Mouse (Mus musculus) MEL (cell line): Measurements from ENCODE around the gene Hdac4. TPM values are rescaled to one million over a fixed set of nuclear protein-coding genes. Genes with fewer than 3 reads are reported as not detected.
A peak's percentile ranks its signal among the peaks of the same experiment; 100 is the strongest.

ENCODE experiments used
- DNase-seq: peaks from one replicate; pipeline ENCODE4 v3.0.0; 2011; ENCODE audit warnings: low read depth, low spot score
- H3K27ac ChIP-seq: 2 replicates; pipeline ENCODE4 v1.5.1; 2012; ENCODE audit warnings: low read depth, mild to moderate bottlenecking, control low read depth, low read length, moderate library complexity; ENCODE audit not compliant: control insufficient read depth
- H3K27me3 ChIP-seq, 2 experiments: fragments of 150-350 bp in 1 of 2; sonication (generic) in 1 of 2; 2 replicates each; pipeline ENCODE4 v1.6.1; 2012; ENCODE audit warnings: low read length in 2 of 2, mild to moderate bottlenecking in 2 of 2, improper control_type of control experiment in 1 of 2, moderate library complexity in 1 of 2; ENCODE audit not compliant: insufficient read depth in 2 of 2, control insufficient read depth in 1 of 2
- H3K36me3 ChIP-seq, 2 experiments: 2 replicates each; pipeline ENCODE4 v1.6.1; 2012 to 2014; ENCODE audit warnings: low read length in 2 of 2, improper control_type of control experiment in 1 of 2, inconsistent platforms in 1 of 2, mild to moderate bottlenecking in 1 of 2; ENCODE audit not compliant: insufficient read depth in 2 of 2, control insufficient read depth in 1 of 2
- H3K4me1 ChIP-seq, 2 experiments: fragments of 150-350 bp in 1 of 2; sonication (generic) in 1 of 2; 2 replicates each; pipeline ENCODE4 v1.6.1; 2012; ENCODE audit warnings: low read length in 2 of 2, improper control_type of control experiment in 1 of 2, mild to moderate bottlenecking in 1 of 2; ENCODE audit not compliant: insufficient read depth in 2 of 2, control insufficient read depth in 1 of 2
- H3K4me3 ChIP-seq, 2 experiments: fragments of 150-350 bp in 1 of 2; sonication (generic) in 1 of 2; 2 replicates each; pipeline ENCODE4 v1.5.1; 2012; ENCODE audit warnings: low read depth in 2 of 2, low read length in 2 of 2, mild to moderate bottlenecking in 2 of 2, moderate library complexity in 2 of 2, control low read depth in 1 of 2, improper control_type of control experiment in 1 of 2; ENCODE audit not compliant: control insufficient read depth in 1 of 2, insufficient read depth in 1 of 2
- H3K79me2 ChIP-seq: 2 replicates; pipeline ENCODE4 v1.6.1; 2012; ENCODE audit warnings: mild to moderate bottlenecking, low read length, moderate library complexity; ENCODE audit not compliant: control insufficient read depth, poor library complexity, insufficient read depth
- H3K9ac ChIP-seq: 2 replicates; pipeline ENCODE4 v1.6.1; 2012; ENCODE audit warnings: low read depth, mild to moderate bottlenecking, control low read depth, low read length, moderate library complexity; ENCODE audit not compliant: control insufficient read depth, poor library complexity, severe bottlenecking
- H3K9me3 ChIP-seq: fragments of 150-350 bp; sonication (generic); replicated peaks from 2 replicates; pipeline ENCODE4 v1.6.1; 2012; ENCODE audit warnings: mild to moderate bottlenecking, low read length, improper control_type of control experiment, moderate library complexity; ENCODE audit not compliant: insufficient read depth
- BHLHE40 ChIP-seq: IDR thresholded peaks from 2 replicates; pipeline ENCODE4 v1.6.1; 2012; ENCODE audit warnings: low read depth, mild to moderate bottlenecking, inconsistent platforms, low read length, improper control_type of control experiment, borderline replicate concordance
- CHD2 ChIP-seq: IDR thresholded peaks from 2 replicates; pipeline ENCODE4 v1.6.1; 2011; ENCODE audit warnings: low read length, improper control_type of control experiment
- ELF1 ChIP-seq: IDR thresholded peaks from 2 replicates; pipeline ENCODE4 v1.6.1; 2014; ENCODE audit warnings: low read depth, mild to moderate bottlenecking, inconsistent platforms, low read length, improper control_type of control experiment, moderate library complexity
- EP300 ChIP-seq, 2 experiments: IDR thresholded peaks; 2 replicates each; pipeline ENCODE4 v1.6.1; 2011; ENCODE audit warnings: improper control_type of control experiment in 2 of 2, low read length in 2 of 2, low read depth in 1 of 2, mild to moderate bottlenecking in 1 of 2
- GABPA ChIP-seq: IDR thresholded peaks from 2 replicates; pipeline ENCODE4 v1.6.1; 2012; ENCODE audit warnings: low read depth, mild to moderate bottlenecking, inconsistent platforms, low read length, improper control_type of control experiment, moderate library complexity
- GATA1 ChIP-seq: IDR thresholded peaks from 2 replicates; pipeline ENCODE4 v1.6.1; 2011; ENCODE audit warnings: low read depth, low read length, improper control_type of control experiment
- KAT2A ChIP-seq: conservative IDR thresholded peaks from 2 replicates; pipeline ENCODE4 v1.6.1; 2012; ENCODE audit warnings: low read depth, low read length, improper control_type of control experiment, inconsistent platforms
- MAFK ChIP-seq: IDR thresholded peaks from 2 replicates; pipeline ENCODE4 v1.6.1; 2011; ENCODE audit warnings: low read depth, mild to moderate bottlenecking, low read length, improper control_type of control experiment, borderline replicate concordance
- MYB ChIP-seq: IDR thresholded peaks from 2 replicates; pipeline ENCODE4 v1.6.1; 2011; ENCODE audit warnings: mild to moderate bottlenecking, low read depth, low read length, improper control_type of control experiment
- MYC ChIP-seq: IDR thresholded peaks from 2 replicates; pipeline ENCODE4 v1.6.1; 2011; ENCODE audit warnings: low read depth, mild to moderate bottlenecking, low read length, improper control_type of control experiment, moderate library complexity
- NELFE ChIP-seq: IDR thresholded peaks from 2 replicates; pipeline ENCODE4 v1.6.1; 2011; ENCODE audit warnings: low read depth, low read length, improper control_type of control experiment
- POLR2AphosphoS2 ChIP-seq: IDR thresholded peaks from 2 replicates; pipeline ENCODE4 v1.6.1; 2011; ENCODE audit warnings: low read length, improper control_type of control experiment
- POLR2AphosphoS5 ChIP-seq: IDR thresholded peaks from 2 replicates; pipeline ENCODE4 v1.6.1; 2012; ENCODE audit warnings: low read depth, borderline replicate concordance, mild to moderate bottlenecking, inconsistent platforms, low read length, moderate library complexity, mixed read lengths
- RCOR1 ChIP-seq: IDR thresholded peaks from 2 replicates; pipeline ENCODE4 v1.6.1; 2012; ENCODE audit warnings: low read depth, mild to moderate bottlenecking, inconsistent platforms, low read length, improper control_type of control experiment
- SIN3A ChIP-seq: IDR thresholded peaks from 2 replicates; pipeline ENCODE4 v1.6.1; 2012; ENCODE audit warnings: low read length, improper control_type of control experiment, inconsistent platforms
- TAL1 ChIP-seq: IDR thresholded peaks from 2 replicates; pipeline ENCODE4 v1.6.1; 2012; ENCODE audit warnings: mild to moderate bottlenecking, inconsistent platforms, low read length, moderate library complexity, mixed read lengths
- TBP ChIP-seq: IDR thresholded peaks from 2 replicates; pipeline ENCODE4 v1.8.0; 2011; ENCODE audit warnings: low read depth, low read length, improper control_type of control experiment
- TCF12 ChIP-seq: IDR thresholded peaks from 2 replicates; pipeline ENCODE4 v1.6.1; 2014; ENCODE audit warnings: low read depth, mild to moderate bottlenecking, inconsistent platforms, low read length, improper control_type of control experiment, moderate library complexity
- USF2 ChIP-seq, 2 experiments: IDR thresholded peaks; 2 replicates each; pipeline ENCODE4 v1.6.1; 2011 to 2012; ENCODE audit warnings: improper control_type of control experiment in 2 of 2, low read length in 2 of 2, borderline replicate concordance in 1 of 2, inconsistent platforms in 1 of 2, low read depth in 1 of 2, mild to moderate bottlenecking in 1 of 2; ENCODE audit not compliant: insufficient read depth in 1 of 2
- ZC3H11A ChIP-seq: IDR thresholded peaks from 2 replicates; pipeline ENCODE4 v1.6.1; 2012; ENCODE audit warnings: low read depth, mild to moderate bottlenecking, inconsistent platforms, low read length, improper control_type of control experiment
- ZKSCAN1 ChIP-seq: IDR thresholded peaks from 2 replicates; pipeline ENCODE4 v1.6.1; 2012; ENCODE audit warnings: low read depth, mild to moderate bottlenecking, inconsistent platforms, low read length, improper control_type of control experiment, moderate library complexity
- ZMIZ1 ChIP-seq: IDR thresholded peaks from 2 replicates; pipeline ENCODE4 v1.6.1; 2012; ENCODE audit warnings: low read depth, mild to moderate bottlenecking, inconsistent platforms, low read length, improper control_type of control experiment, moderate library complexity
- polyA plus RNA-seq, 2 experiments: library from polyadenylated mRNA; stranded (reverse) in 1 of 2; unstranded in 1 of 2; fragments of >175 nt in 1 of 2; fragments of >200 nt in 1 of 2; gene quantifications; 2 replicates each; pipeline versions ENCODE4 v1.2.1 to v1.2.4; 2012; ENCODE audit warnings: low replicate concordance in 2 of 2, low read depth in 1 of 2; ENCODE audit not compliant: insufficient read length in 2 of 2, insufficient read depth in 1 of 2, missing spikeins in 1 of 2
- total RNA-seq: library from RNA; depleted of rRNA; stranded (reverse); fragments of 300-350 nt; gene quantifications from 2 replicates; pipeline ENCODE4 v1.2.3, GENCODE M21; 2012

The Hdac4 gene
- total and polyA plus RNA-seq, 3 experiments, result 11.0 to 19.5 (median 12.3) TPM

DNA sequence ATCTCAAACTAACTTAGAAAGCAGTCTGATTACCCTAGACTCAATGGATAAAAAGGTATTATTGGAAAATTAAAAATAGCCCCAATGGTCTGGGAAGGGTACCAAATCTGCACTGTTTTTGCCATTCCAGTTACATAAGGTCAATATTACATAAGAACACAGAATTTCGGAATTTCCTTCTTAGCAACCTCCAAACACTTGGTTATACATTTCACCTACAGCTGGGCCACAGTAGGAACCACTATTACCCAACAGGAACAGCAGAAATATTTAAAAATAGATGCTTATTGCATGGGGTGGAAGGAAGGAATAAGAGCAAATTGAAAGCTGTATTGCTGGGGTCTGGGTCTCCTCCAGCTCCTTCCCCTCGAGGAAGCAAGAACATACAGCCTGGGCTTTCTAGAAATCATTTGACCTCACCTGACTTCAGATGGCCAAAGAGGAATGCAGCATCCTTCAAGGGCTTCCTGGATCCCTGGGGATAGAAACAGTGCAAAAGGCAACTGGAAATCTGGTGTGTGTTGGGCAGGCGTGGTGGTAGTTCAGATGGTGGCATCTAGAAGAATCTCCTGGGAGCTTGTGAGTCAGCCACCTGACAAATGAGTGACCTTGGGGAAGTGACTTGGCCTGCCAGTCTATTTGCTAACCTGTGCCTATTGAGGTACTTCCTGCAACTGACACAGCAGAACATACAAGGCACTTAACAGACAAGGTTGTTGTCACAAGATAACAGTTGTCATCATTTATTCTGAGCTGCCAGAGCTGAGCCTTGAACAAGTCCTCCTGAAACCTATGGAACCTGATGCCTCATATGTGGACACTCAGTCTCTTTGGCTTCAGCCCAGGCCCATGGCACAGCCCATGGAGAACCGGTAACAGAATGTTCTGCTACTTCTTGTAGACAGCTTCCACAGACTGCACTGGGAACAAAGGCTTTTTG is 146.8 kb downstream of the Hdac4 start:
- no peaks in the 10 kb centered on the region for H3K79me2 ChIP-seq
- no peaks in the 10 kb centered on the region; a peak in 1 of 4 replicates for H3K36me3 ChIP-seq
- H3K27ac ChIP-seq, result no peak overlapping the region
- H3K27me3 ChIP-seq, result no peaks in the 10 kb centered on the region
- no peak overlapping the region for H3K9ac ChIP-seq
- 0 out of 2 replicates have a peak, but pooled peaks have one; percentile 34 for TF ChIP-seq GATA1
- TF ChIP-seq ZKSCAN1, result no peak
- no peak for TF ChIP-seq GABPA
- no peak for TF ChIP-seq ZC3H11A
- TF ChIP-seq RCOR1, result 0 out of 2 replicates have a peak, but pooled peaks have one; percentile 19
- peak; percentile 36; the same call in 1 of the 2 replicates for TF ChIP-seq TBP
- TF ChIP-seq SIN3A, result 0 out of 2 replicates have a peak, but pooled peaks have one; percentile 26
- peak; percentile 45 to 61; a peak in 3 of 4 replicates for TF ChIP-seq EP300 (IDR thresholded peaks at IDR 0.05; ENCODE audit: low read depth in 1 of 2, low read length in 2 of 2)
- no peak for TF ChIP-seq MYB
- no peak for TF ChIP-seq KAT2A
- TF ChIP-seq CHD2, result no peak
- no peak for TF ChIP-seq ZMIZ1
- TF ChIP-seq USF2 (IDR thresholded peaks at IDR 0.05; ENCODE audit: borderline replicate concordance in 1 of 2, insufficient read depth in 1 of 2, low read depth in 1 of 2, low read length in 2 of 2), result no peak
- TF ChIP-seq BHLHE40, result no peak
- TF ChIP-seq TAL1, result no peak; the same call in 1 of the 2 replicates
- TF ChIP-seq ELF1, result peak; percentile 43; the same call in 1 of the 2 replicates
- no peak for TF ChIP-seq POLR2AphosphoS2
- no peak for TF ChIP-seq MAFK
- TF ChIP-seq TCF12, result 0 out of 2 replicates have a peak, but pooled peaks have one; percentile 25
- no peak for TF ChIP-seq MYC
- no peak for TF ChIP-seq POLR2AphosphoS5
- TF ChIP-seq NELFE, result no peak
- TF ChIP-seq, all 39 proteins: peak for 7
- peak; percentile 65 for DNase-seq
- Histone ChIP-seq H3K9me3 (no peaks in the 10 kb centered on the region), H3K4me3 (no peak overlapping the region), H3K4me1 (peaks cover 3 to 10% of the 10 kb centered on the region in 2 experiments; a peak in 2 of 4 replicates)
